Mouse (Mus musculus): ENCODE measurements around the gene Rbm33. TPM values are rescaled to one million over a fixed set of nuclear protein-coding genes. Genes with fewer than 3 reads are reported as not detected.

The Rbm33 gene
- total RNA-seq, 2 experiments from 2014 or later, result 68.5 to 78.5 TPM

DNA sequence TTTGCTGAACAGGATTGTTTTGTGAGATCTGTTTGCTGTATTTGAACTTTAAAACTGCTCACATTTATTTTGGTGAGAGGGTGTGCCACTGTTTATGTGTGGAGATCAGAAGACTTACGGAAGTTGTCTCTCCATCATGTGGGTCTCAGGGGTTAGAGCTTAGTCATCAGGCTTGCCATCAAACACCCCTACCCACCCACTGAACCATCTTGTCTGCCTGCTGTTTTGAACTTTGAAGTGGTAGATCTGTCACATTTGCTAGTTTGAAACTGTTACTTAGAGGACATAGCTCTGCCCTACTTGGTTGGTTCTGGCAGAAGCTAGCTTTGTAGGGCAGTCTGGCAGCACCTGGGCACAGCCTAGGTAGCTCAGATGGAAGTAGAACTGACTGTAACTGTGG lies 85.8 kb downstream of the Rbm33 start:
- intact Hi-C loops (cut with DNase I), result no loop called here
- no peak for DNase-seq

DNA sequence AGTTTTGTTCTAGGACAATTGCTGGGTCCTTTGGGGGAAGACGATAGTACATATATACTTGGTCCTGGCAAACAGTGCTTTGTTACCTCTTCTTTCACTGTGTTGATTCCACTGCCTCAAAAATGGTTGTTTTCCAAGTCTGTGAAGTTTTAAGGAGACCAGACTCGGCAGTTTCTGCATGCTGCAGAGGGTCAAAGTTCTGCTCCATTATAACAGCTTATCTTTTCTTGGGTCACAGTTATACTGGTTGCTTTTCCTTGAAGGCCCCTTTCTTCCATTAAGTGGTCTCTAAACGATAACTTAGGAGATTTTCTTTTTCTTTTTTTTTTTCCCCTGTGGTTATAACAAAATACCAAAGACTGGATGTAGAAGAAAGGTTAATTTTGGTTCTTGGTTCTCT lies 89.7 kb downstream of the Rbm33 start:
- intact Hi-C loops (cut with DNase I), result no loop called here
- DNase-seq, result no peak

GRCm38 (mm10) chr5:28412006-28412685 lies 95.2 kb downstream of the Rbm33 start:
- no peak for DNase-seq
- intact Hi-C loops (cut with DNase I), result no loop called here

DNA sequence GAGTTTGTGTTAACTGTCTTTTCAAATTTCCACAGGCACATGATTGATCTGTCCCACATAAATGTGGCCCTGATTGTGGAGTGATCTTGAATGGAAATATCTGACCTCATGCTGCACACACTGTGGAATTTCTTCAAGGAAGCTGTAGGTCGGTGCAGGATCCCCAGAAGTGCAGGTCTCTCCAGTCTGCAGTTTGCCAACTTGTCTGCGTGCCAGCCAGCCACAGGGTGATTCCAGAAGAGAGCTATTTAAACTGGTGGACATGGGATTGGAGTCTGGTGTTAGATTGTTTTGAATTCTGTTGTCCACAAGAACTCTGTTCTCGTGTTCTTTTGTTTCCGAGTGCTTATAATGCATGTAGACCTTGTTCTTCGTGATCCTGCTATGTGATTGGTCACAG lies 96.6 kb downstream of the Rbm33 start:
- no peak for DNase-seq
- intact Hi-C loops (cut with DNase I), result no loop called here

GRCm38 (mm10) chr5:28414076-28414475 lies 97.2 kb downstream of the Rbm33 start:
- no peak for DNase-seq
- intact Hi-C loops (cut with DNase I), result no loop called here

- intact Hi-C loops (cut with DNase I), result no loop called here
- no peak for DNase-seq
Measured at GRCm38 (mm10) chr5:28416029-28416428, 99.1 kb downstream of the Rbm33 start.

- intact Hi-C loops (cut with DNase I), result no loop called here
- no peak for DNase-seq
Measured at GRCm38 (mm10) chr5:28418734-28419133, 101.8 kb downstream of the Rbm33 start.

DNA sequence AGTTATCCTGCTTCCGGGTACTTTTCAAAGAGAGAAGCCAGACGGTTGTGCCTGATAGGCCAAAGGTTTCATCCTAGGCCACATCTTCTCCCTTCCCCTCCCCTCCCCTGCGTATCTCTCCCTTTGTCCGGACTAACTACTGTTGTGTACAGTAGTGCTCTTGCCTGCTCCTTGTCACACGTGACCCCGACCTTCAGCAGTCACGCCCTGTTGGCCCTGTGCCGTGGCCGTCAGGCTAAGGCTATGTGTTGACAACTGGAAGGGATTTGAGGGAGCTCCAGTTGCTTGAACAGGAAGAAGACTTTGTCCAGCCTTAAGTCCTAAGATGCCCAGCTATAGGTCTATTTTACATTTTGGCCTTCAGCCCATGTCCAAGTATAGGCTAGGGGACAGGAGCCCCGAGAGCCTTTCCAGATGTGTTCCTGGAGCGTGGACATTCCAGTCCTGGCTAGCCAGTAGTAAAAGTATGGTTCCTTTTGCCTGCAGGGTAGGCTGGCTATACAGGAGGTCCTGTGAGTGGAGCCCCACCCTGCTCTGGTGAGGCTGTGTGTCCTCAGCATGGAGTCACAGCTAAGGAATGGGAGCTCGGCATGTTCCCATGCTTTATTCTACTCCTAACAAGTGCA lies 102.8 kb downstream of the Rbm33 start:
- no peak for DNase-seq
- intact Hi-C loops (cut with DNase I), result no loop called here

DNA sequence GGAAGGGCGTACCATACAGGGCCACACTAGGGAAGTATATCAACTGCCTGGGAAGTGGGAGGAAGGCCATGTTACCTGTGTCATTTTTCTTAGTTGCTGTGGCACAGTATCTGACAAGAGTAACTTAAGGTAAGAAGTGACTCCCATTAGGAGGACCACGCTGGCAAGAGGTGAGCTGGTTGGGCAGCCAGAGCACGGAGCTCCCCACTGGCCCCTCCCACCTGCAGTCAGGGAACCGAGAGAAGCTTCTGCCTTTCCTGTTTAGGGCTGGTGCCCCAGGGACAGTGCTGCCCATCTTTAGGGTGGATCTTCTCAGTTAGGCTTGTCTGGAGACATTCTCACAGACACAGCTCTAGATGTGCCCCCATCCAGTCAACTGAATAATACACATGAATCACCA lies 106.9 kb downstream of the Rbm33 start:
- intact Hi-C loops (cut with DNase I), result no loop called here
- no peak for DNase-seq

DNA sequence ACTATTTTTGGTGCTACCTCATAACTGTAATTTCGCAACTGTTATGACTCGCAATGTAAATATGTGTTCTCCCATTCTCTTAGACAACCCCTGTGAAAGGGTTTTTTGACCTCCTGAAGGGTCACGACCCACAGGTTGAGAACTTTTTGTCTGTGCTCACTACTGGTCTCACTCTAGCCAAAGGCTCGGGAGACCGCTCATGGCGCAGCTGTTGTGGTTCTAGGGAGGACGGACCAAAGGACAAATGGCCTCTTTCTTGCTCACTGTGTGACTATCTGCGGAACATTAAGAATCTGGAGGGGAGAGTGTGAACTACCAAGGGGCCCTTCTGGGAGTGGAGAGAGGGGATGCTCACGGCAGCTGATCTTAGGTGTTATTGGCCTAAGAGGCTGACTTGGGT lies 109.0 kb downstream of the Rbm33 start:
- DNase-seq, result no peak
- intact Hi-C loops (cut with DNase I), result no loop called here

DNA sequence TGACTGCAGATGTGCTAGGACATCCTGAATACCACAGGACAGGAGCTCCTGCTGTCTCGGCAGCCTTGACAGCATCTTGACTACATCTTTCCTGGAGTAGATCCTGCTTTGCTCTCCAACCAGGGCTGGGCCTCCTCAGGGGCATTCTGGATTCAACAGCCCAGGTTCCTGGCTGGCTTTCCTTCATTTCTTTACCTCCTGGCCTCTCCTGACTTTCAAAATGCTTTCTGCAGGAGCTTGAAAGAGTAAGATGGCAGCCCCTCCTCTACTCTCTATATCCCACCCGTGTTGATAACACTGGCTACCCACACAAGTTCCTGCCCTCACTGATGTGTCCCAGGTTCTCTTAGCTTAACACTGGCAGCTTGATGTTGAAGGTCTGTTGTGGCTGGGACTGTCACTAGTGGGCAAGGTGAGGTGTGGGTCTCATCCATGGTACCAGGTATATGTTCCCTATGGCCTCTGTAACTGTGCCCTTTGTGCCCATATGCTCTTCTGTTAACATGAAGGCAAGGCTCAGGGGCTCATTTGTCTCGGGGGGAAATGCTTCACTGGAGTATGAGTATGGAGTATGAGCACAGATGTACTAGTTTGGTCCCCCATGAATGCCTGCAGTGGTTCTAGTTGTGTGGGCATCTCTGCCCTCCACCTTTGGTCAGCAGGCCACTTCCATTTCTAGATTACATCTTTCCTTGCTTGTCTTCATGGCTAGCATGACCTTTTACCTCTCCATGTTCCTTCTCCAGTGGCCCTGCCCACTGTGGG lies 133.4 kb downstream of the Rbm33 start:
- intact Hi-C loops (cut with DNase I), result loop anchor here (5.0 to 10.0 kb wide), 3 partner anchors 842 to 1024 kb away; partner anchors contain the start of gene Mnx1
- DNase-seq, result no peak

DNA sequence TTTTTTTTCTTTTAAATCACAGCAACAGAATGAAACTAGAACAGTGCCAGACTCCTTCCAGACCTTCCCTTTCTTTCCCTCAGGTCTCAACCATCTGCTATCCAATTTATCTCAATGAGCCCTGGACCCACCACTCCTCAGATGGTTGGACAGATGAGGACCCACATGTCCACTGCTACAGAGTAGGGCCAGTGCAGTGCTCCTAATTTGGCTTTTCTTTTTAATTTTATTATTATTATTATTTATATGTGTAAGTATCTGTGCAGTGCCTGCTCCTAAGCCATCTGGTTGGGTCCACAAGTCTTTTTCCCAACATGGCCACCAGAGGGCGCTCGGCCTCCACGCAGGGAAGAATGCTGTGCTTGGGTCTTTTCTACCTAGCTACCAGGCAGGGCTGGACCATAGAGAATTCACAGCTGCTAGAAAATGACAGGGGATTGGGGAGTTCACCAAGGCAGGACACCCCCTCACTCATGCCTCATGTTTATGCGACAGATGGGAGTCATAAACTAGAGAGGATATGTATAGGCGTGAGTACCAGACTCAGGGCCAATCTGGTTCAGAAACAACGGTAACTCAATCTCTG lies 134.2 kb downstream of the Rbm33 start:
- intact Hi-C loops (cut with DNase I), result loop anchor here (5.0 to 10.0 kb wide), 3 partner anchors 841 to 1024 kb away; partner anchors contain the start of gene Mnx1
- peak; percentile 86 for DNase-seq

- DNase-seq, result no peak
- intact Hi-C loops (cut with DNase I), result loop anchor here (5.0 to 10.0 kb wide), 3 partner anchors 839 to 1022 kb away; partner anchors contain the start of gene Mnx1
Measured at GRCm38 (mm10) chr5:28453086-28453485, 136.2 kb downstream of the Rbm33 start.

DNA sequence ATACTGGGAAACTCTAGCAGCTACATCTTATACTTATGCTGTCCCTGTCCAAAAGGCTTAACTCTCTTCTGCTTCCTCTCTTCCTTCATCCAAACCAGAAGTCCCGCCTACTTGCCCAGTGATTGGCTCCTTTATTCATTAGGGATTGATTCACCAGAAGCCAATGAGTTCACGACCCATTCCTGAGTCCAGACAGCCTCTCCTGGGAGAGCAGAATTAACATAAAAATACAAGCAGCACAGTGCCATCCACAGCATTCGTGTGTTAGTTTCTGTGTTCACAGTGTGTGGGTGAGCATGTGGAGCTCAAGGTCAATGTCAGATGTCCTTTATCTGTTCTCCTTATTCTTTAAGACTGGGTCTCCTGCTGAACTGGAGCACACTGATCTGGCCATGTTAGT lies 136.6 kb downstream of the Rbm33 start:
- no peak for DNase-seq
- intact Hi-C loops (cut with DNase I), result loop anchor here (5.0 to 10.0 kb wide), 3 partner anchors 839 to 1021 kb away; partner anchors contain the start of gene Mnx1

- no peak for DNase-seq
- intact Hi-C loops (cut with DNase I), result loop anchor here (5.0 to 10.0 kb wide), 3 partner anchors 838 to 1020 kb away; partner anchors contain the start of gene Mnx1
Measured at GRCm38 (mm10) chr5:28454546-28454945, 137.6 kb downstream of the Rbm33 start.

DNA sequence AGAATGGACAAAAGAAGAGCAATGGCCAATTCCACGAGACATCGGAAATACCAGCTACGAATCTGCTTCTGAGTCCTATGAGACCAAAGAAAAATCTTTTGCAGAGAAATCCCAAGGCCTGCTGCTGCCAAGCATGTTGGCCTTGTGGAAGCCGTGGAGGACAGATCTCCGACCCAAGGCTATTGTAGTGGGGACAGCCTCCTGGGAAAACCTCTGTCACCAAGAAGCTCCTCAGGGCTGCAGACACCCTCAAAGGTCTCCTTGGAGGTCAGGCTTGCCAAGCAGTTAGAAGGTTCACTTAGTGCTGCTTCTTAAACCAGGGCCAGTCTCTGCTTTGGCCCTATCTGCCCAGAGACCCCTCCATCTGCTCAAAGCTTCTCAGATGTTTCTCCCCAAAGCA lies 138.8 kb downstream of the Rbm33 start:
- DNase-seq, result no peak
- intact Hi-C loops (cut with DNase I), result loop anchor here (10.0 kb wide), 2 partner anchors 879 to 1019 kb away; partner anchors contain the start of gene Mnx1

- DNase-seq, result no peak
- intact Hi-C loops (cut with DNase I), result loop anchor here (10.0 kb wide), 2 partner anchors 878 to 1018 kb away; partner anchors contain the start of gene Mnx1
Measured at GRCm38 (mm10) chr5:28456366-28456765, 139.4 kb downstream of the Rbm33 start.

DNA sequence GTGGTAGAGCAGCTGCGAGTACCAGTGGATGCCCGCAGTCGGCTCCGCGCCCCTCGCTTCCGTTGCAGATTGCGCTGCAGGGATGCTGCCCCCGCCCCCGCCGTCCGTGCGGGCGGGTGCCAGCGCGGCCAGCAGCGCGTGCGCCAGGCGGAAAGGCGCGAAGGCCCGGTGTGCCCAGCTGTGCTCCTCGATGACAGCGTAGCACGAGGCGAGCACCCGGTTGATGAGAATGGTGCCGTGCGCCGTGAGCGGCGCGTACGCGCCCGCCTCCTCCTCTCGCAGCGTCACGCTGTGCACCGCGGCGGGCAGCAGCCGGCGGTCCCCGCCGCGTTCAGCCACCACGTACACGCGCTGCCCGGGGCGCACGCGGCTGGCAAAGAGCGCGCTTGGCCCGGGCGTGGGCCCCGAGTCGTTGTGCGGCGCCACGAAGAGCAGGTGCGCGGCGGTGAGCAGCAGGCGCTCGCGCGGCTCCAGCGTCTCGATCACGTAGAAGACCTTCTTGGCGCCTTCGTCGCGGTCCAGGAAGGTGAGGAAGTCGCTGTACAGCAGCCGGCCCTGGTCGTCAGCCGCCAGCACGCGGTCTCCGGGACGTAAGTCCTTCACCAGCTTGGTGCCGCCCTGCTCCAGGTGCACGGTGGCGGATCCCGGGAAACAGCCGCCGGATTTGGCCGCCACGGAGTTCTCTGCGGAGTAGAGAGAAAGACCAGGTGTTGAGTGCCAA lies 141.2 kb downstream of the Rbm33 start:
- intact Hi-C loops (cut with DNase I), result loop anchor here (10.0 kb wide), 2 partner anchors 877 to 1017 kb away; partner anchors contain the start of gene Mnx1
- peak; percentile 38 for DNase-seq

GRCm38 (mm10) chr5:28458821-28459240 lies 141.9 kb downstream of the Rbm33 start:
- intact Hi-C loops (cut with DNase I), result loop anchor here (10.0 kb wide), 2 partner anchors 876 to 1016 kb away; partner anchors contain the start of gene Mnx1
- no peak for DNase-seq
